ENCODE assay signal across 8 mouse cellular contexts in genomic region chr1:156717751-156718285, GRCm38 (mm10). TPM values are rescaled to one million over a fixed set of nuclear protein-coding genes. Genes with fewer than 3 reads are reported as not detected.
DNase-seq lines count a peak whose midpoint lies in the region; ATAC-seq and TF ChIP-seq lines count a peak whose summit lies in the region.

No protein-coding gene starts in this region.

- no peaks in the 10 kb centered on the region for H3K9me3 ChIP-seq in forebrain, embryonic 15.5 days

- 10% methylated on average over 13 of the region's 13 CpGs for WGBS in forebrain, embryonic 15.5 days

- ATAC-seq in forebrain, embryonic 15.5 days (replicated peaks), result no peak; the same call in 1 of the 2 replicates
- no peak for ATAC-seq in activated CD4-positive, CD25-positive, alpha-beta regulatory T cell, adult 4 months
- no peak for ATAC-seq in CD4-positive, CD25-positive, alpha-beta regulatory T cell, adult 4 months

- no peaks in the 10 kb centered on the region for H3K27me3 ChIP-seq in forebrain, embryonic 15.5 days

- peak overlapping the region; percentile 93 for H3K27ac ChIP-seq in left cerebral cortex, adult 2 months
- peak overlapping the region; percentile 87 for H3K27ac ChIP-seq in forebrain, embryonic 15.5 days (replicated peaks)

- H3K4me1 ChIP-seq in forebrain, embryonic 15.5 days, result peaks cover 16% of the 10 kb centered on the region

- no peak for DNase-seq in left cerebral cortex, adult 2 months (ENCODE audit: extremely low spot score in 1 of 2, low spot score in 2 of 2)
- no peak for DNase-seq in left cerebral cortex, postnatal 4 days
- DNase-seq in kidney, postnatal 4 days, result peak; percentile 12 to 33
- peak; percentile 34 for DNase-seq in neural tube, embryonic 10.5 days (ENCODE audit: extremely low spot score, low spot score)
- no peak for DNase-seq in ovary, adult 18-20 months (ENCODE audit: low spot score)

- intact Hi-C loops in left cerebral cortex, adult 2 months (cut with DNase I), result no loop called here
- intact Hi-C loops in left cerebral cortex, postnatal 4 days (cut with DNase I), result no loop called here

- TF ChIP-seq CTCF in left cerebral cortex, adult 2 months (IDR thresholded peaks at IDR 0.05), result no peak

- peak overlapping the region; percentile 94 for H3K4me3 ChIP-seq in left cerebral cortex, adult 2 months
- H3K4me3 ChIP-seq in forebrain, embryonic 15.5 days, result peak overlapping the region; percentile 96

- H3K9ac ChIP-seq in forebrain, embryonic 15.5 days (replicated peaks), result peak overlapping the region; percentile 91

- H3K36me3 ChIP-seq in forebrain, embryonic 15.5 days, result no peaks in the 10 kb centered on the region

- peak overlapping the region; percentile 61 for H3K4me2 ChIP-seq in forebrain, embryonic 15.5 days (replicated peaks)

RNA-seq across cellular contexts. Expression of gene Fam20b, which starts 1.1 kb away (rescaled TPM):
- 10 to 100 TPM; 74.0 to 78.6 TPM for total RNA-seq in left cerebral cortex, adult 2 months (2021)
- total RNA-seq in left cerebral cortex, postnatal 4 days (2021), result 10 to 100 TPM; 57.3 to 58.4 TPM
- 26.2 and 27.8 TPM in 2 replicates for polyA plus RNA-seq in forebrain, embryonic 15.5 days (2015; fragmentation: Nextera tagmentation; extraction: Ambion mirVana)
- 10 to 100 TPM; 11.2 to 12.4 TPM for polyA plus RNA-seq in activated CD4-positive, CD25-positive, alpha-beta regulatory T cell, adult 4 months (2017; shearing (Covaris generic))
- polyA plus RNA-seq in CD4-positive, CD25-positive, alpha-beta regulatory T cell, adult 4 months (2017; shearing (Covaris generic)), result 10 to 100 TPM; 11.5 to 18.8 TPM

RNA-seq across cellular contexts. Expression of gene Tor3a, which starts 43.7 kb away (rescaled TPM):
- total RNA-seq in left cerebral cortex, adult 2 months (2021), result 1 to 10 TPM; 7.3 to 7.9 TPM
- total RNA-seq in left cerebral cortex, postnatal 4 days (2021), result 1 to 10 TPM; 3.4 to 4.4 TPM
- 3.9 and 4.0 TPM in 2 replicates for polyA plus RNA-seq in forebrain, embryonic 15.5 days (2015; fragmentation: Nextera tagmentation; extraction: Ambion mirVana)
- 10 to 100 TPM; 21.6 to 22.8 TPM for polyA plus RNA-seq in activated CD4-positive, CD25-positive, alpha-beta regulatory T cell, adult 4 months (2017; shearing (Covaris generic))
- polyA plus RNA-seq in CD4-positive, CD25-positive, alpha-beta regulatory T cell, adult 4 months (2017; shearing (Covaris generic)), result 10 to 100 TPM; 28.4 to 29.6 TPM

Comparison
In these comparisons a context has a peak if more than half of its experiments do, and no peak if none do; other contexts are left out.
1. DNase-seq: peak in kidney, postnatal 4 days (2 of 2) and neural tube, embryonic 10.5 days (single experiment); none in left cerebral cortex, adult 2 months (0 of 2), left cerebral cortex, postnatal 4 days (single experiment) and ovary, adult 18-20 months (single experiment).